Mouse (Mus musculus): ENCODE data around the gene Btn2a2. TPM values are rescaled to one million over a fixed set of nuclear protein-coding genes. Genes with fewer than 3 reads are reported as not detected.

Gene Btn2a2
- polyA plus RNA-seq, 1 experiment from 2014 or later, result 0.14 TPM

Small RNAs within 50 kb of the gene (microRNA-seq; reads per million reads assigned to microRNA genes)
- gene Gm44297 (not detected), gene n-TStga1 (0.83 reads per million)

Other genes starting within 250 kb of the Btn2a2 start
- not detected in 2 replicates for gene Vmn1r223, start 241.7 kb downstream of the Btn2a2 start, polyA plus RNA-seq (2015; fragmentation: Nextera tagmentation; extraction: Ambion mirVana)
- 46.2 and 48.2 TPM in 2 replicates for gene Zfp322a, start 119.6 kb downstream of the Btn2a2 start, polyA plus RNA-seq (2015; fragmentation: Nextera tagmentation; extraction: Ambion mirVana)
- gene Abt1, start 65.0 kb downstream of the Btn2a2 start, polyA plus RNA-seq (2015; fragmentation: Nextera tagmentation; extraction: Ambion mirVana), result 9.8 and 10.1 TPM in 2 replicates
- gene Btn1a1, start 23.0 kb downstream of the Btn2a2 start, polyA plus RNA-seq (2015; fragmentation: Nextera tagmentation; extraction: Ambion mirVana), result 0.09 and 0.20 TPM in 2 replicates
- 2.6 and 2.7 TPM in 2 replicates for gene Hist1h4h, start 42.2 kb upstream of the Btn2a2 start, polyA plus RNA-seq (2015; fragmentation: Nextera tagmentation; extraction: Ambion mirVana)
- not detected in 2 replicates for gene Hist1h2af, start 45.0 kb upstream of the Btn2a2 start, polyA plus RNA-seq (2015; fragmentation: Nextera tagmentation; extraction: Ambion mirVana)
- 0.66 TPM in 1 of 2 replicates, not detected in the other for gene Hist1h3g, start 46.6 kb upstream of the Btn2a2 start, polyA plus RNA-seq (2015; fragmentation: Nextera tagmentation; extraction: Ambion mirVana)
- 0.16 and 0.29 TPM in 2 replicates for gene Hist1h2bh, start 54.5 kb upstream of the Btn2a2 start, polyA plus RNA-seq (2015; fragmentation: Nextera tagmentation; extraction: Ambion mirVana)
- gene Hist1h3f, start 55.2 kb upstream of the Btn2a2 start, polyA plus RNA-seq (2015; fragmentation: Nextera tagmentation; extraction: Ambion mirVana), result not detected in 2 replicates
- 0.59 TPM in 1 of 2 replicates, not detected in the other for gene Hist1h4f, start 62.8 kb upstream of the Btn2a2 start, polyA plus RNA-seq (2015; fragmentation: Nextera tagmentation; extraction: Ambion mirVana)
- 0.07 and 0.10 TPM in 2 replicates for gene Hist1h1d, start 64.4 kb upstream of the Btn2a2 start, polyA plus RNA-seq (2015; fragmentation: Nextera tagmentation; extraction: Ambion mirVana)
- 0.85 and 0.97 TPM in 2 replicates for gene Hist1h3e, start 73.5 kb upstream of the Btn2a2 start, polyA plus RNA-seq (2015; fragmentation: Nextera tagmentation; extraction: Ambion mirVana)
- gene Hist1h2ae, start 82.4 kb upstream of the Btn2a2 start, polyA plus RNA-seq (2015; fragmentation: Nextera tagmentation; extraction: Ambion mirVana), result 9.4 and 14.5 TPM in 2 replicates
- 0.79 and 1.4 TPM in 2 replicates for gene Hist1h2bg, start 82.5 kb upstream of the Btn2a2 start, polyA plus RNA-seq (2015; fragmentation: Nextera tagmentation; extraction: Ambion mirVana)
- 0.44 and 0.67 TPM in 2 replicates for gene Hist1h2bf, start 85.3 kb upstream of the Btn2a2 start, polyA plus RNA-seq (2015; fragmentation: Nextera tagmentation; extraction: Ambion mirVana)
- gene Hist1h2ad, start 85.5 kb upstream of the Btn2a2 start, polyA plus RNA-seq (2015; fragmentation: Nextera tagmentation; extraction: Ambion mirVana), result 0.57 and 1.3 TPM in 2 replicates
- gene Hist1h3d, start 86.9 kb upstream of the Btn2a2 start, polyA plus RNA-seq (2015; fragmentation: Nextera tagmentation; extraction: Ambion mirVana), result 0.85 and 1.3 TPM in 2 replicates
- gene Hist1h4d, start 92.7 kb upstream of the Btn2a2 start, polyA plus RNA-seq (2015; fragmentation: Nextera tagmentation; extraction: Ambion mirVana), result 27.6 and 30.0 TPM in 2 replicates
- 1.0 and 1.1 TPM in 2 replicates for gene Hist1h2be, start 132.3 kb upstream of the Btn2a2 start, polyA plus RNA-seq (2015; fragmentation: Nextera tagmentation; extraction: Ambion mirVana)
- 4.0 and 5.0 TPM in 2 replicates for gene Hist1h1e, start 133.7 kb upstream of the Btn2a2 start, polyA plus RNA-seq (2015; fragmentation: Nextera tagmentation; extraction: Ambion mirVana)
- gene Hist1h2ac, start 195.1 kb upstream of the Btn2a2 start, polyA plus RNA-seq (2015; fragmentation: Nextera tagmentation; extraction: Ambion mirVana), result 0.26 and 0.30 TPM in 2 replicates
- 20.4 and 24.8 TPM in 2 replicates for gene Hist1h2bc, start 195.3 kb upstream of the Btn2a2 start, polyA plus RNA-seq (2015; fragmentation: Nextera tagmentation; extraction: Ambion mirVana)
- gene Hist1h1t, start 207.0 kb upstream of the Btn2a2 start, polyA plus RNA-seq (2015; fragmentation: Nextera tagmentation; extraction: Ambion mirVana), result not detected in 2 replicates
- 2.0 and 2.5 TPM in 2 replicates for gene Hist1h4c, start 209.6 kb upstream of the Btn2a2 start, polyA plus RNA-seq (2015; fragmentation: Nextera tagmentation; extraction: Ambion mirVana)
- 5.4 and 6.7 TPM in 2 replicates for gene Hfe, start 222.0 kb upstream of the Btn2a2 start, polyA plus RNA-seq (2015; fragmentation: Nextera tagmentation; extraction: Ambion mirVana)
- 8.6 and 10.8 TPM in 2 replicates for gene Hist1h1c, start 250.0 kb upstream of the Btn2a2 start, polyA plus RNA-seq (2015; fragmentation: Nextera tagmentation; extraction: Ambion mirVana)

All from hindbrain, embryonic 16.5 days (tissue).